Mouse (Mus musculus) liver, embryonic 15.5 days (tissue): ENCODE measurements around the gene Elovl5. TPM values are rescaled to one million over a fixed set of nuclear protein-coding genes. Genes with fewer than 3 reads are reported as not detected.

Experiments used
- ATAC-seq: fragments of 200-750 bp; cut with Nextera tagmentation; 2 replicates; pipeline ENCODE4 v1.8.0; 2017; ENCODE audit warnings: moderate number of reproducible peaks, mild to moderate bottlenecking, moderate library complexity; ENCODE audit not compliant: insufficient read depth
- H3K27ac ChIP-seq: fragments of 300-500 bp; sonication (generic); replicated peaks from 2 replicates; pipeline ENCODE4 v1.5.1; 2015; ENCODE audit warnings: mild to moderate bottlenecking, inconsistent platforms
- H3K27me3 ChIP-seq: fragments of 300-500 bp; sonication (generic); 2 replicates; pipeline ENCODE4 v1.6.1; 2015; ENCODE audit warnings: mild to moderate bottlenecking, inconsistent platforms
- H3K36me3 ChIP-seq: fragments of 300-500 bp; sonication (generic); replicated peaks from 2 replicates; pipeline ENCODE4 v1.6.1; 2015; ENCODE audit warnings: moderate library complexity, mild to moderate bottlenecking, inconsistent platforms
- H3K4me1 ChIP-seq: fragments of 300-500 bp; sonication (generic); replicated peaks from 2 replicates; pipeline ENCODE4 v1.6.1; 2015; ENCODE audit warnings: inconsistent platforms
- H3K4me2 ChIP-seq: fragments of 300-500 bp; sonication (generic); 2 replicates; pipeline ENCODE4 v1.6.1; 2015; ENCODE audit warnings: moderate library complexity, mild to moderate bottlenecking, inconsistent platforms
- H3K4me3 ChIP-seq: fragments of 300-500 bp; sonication (generic); replicated peaks from 2 replicates; pipeline ENCODE4 v1.5.1; 2015; ENCODE audit warnings: mild to moderate bottlenecking, inconsistent platforms
- H3K9ac ChIP-seq: fragments of 300-500 bp; sonication (generic); 2 replicates; pipeline ENCODE4 v1.6.1; 2015; ENCODE audit warnings: moderate library complexity, mild to moderate bottlenecking, inconsistent platforms
- H3K9me3 ChIP-seq: fragments of 300-500 bp; sonication (generic); replicated peaks from 2 replicates; pipeline ENCODE4 v1.6.1; 2016; ENCODE audit warnings: inconsistent platforms
- WGBS: fragments of 180-500 bp; shearing (Covaris S2); methylation state at CpG from one replicate; pipeline ENCODE4 v1.1.7; 2015; ENCODE audit warnings: mixed read lengths; ENCODE audit not compliant: insufficient replicate concordance; 5-methylcytosine and 5-hydroxymethylcytosine counted together
- polyA plus RNA-seq: library from polyadenylated mRNA; unstranded; fragments of >200 nt; fragmentation: Nextera tagmentation; extraction: Ambion mirVana; gene quantifications from 2 replicates; pipeline ENCODE4 v1.2.1, GENCODE M21; 2015

The Elovl5 gene
- polyA plus RNA-seq, 1 experiment from 2014 or later: 17.9 TPM

- no peak overlapping the region for H3K27ac ChIP-seq
- no peak for ATAC-seq
- peaks cover 18% of the 10 kb centered on the region for H3K4me1 ChIP-seq
- H3K9ac ChIP-seq: no peak overlapping the region
- no peaks in the 10 kb centered on the region for H3K27me3 ChIP-seq
- 67% methylated on average over 5 of the region's 5 CpGs for WGBS
- H3K4me3 ChIP-seq: no peak overlapping the region
- no peak overlapping the region for H3K4me2 ChIP-seq
- H3K9me3 ChIP-seq: no peaks in the 10 kb centered on the region
- no peaks in the 10 kb centered on the region for H3K36me3 ChIP-seq
These were observed 12.1 kb downstream of the Elovl5 start for GRCm38 (mm10) chr9:77929296-77929695.

DNA sequence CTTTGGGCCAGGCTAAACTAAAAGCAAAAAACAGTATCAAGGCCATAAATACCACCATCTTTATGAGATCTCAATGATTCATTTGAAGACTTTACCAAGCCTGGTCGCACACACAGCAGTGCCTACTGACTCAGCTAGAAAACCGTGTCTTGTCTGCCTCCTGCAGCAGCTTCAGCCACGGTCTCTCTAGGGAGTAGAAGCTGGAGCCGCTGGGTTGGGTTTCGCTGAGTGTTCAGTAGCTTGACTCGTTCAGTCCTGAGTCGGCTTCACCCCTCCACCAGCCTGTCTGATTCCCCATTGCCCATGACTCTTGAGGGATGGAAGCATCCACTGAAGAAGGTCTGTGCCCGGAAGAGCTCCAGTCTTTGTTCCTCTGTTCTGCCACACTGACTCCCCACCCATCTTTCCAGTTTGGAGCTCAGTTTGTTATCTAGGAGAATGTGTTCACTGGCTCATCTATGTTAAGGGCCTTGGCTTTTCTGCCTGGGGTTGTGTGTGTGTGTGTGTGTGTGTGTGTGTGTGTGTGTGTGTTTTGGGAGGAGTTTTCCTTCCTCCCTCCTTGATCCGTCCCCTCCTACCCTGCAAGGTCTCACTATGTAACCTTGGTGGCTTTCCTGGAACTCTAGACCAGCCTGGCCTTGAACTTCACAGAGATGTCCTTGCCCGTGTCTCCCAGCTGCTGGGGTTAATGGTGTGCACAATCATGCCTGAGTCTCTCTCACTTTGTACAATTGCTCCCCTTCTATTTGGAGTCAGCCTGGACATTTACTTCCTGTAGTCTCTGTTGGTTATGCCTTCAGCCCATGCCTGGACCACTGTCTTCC is 13.1 kb downstream of the Elovl5 start:
- H3K9me3 ChIP-seq: no peaks in the 10 kb centered on the region
- no peak overlapping the region for H3K27ac ChIP-seq
- H3K4me2 ChIP-seq: no peak overlapping the region
- H3K4me3 ChIP-seq: no peak overlapping the region
- no peak overlapping the region for H3K9ac ChIP-seq
- ATAC-seq: no peak
- peaks cover 18% of the 10 kb centered on the region for H3K4me1 ChIP-seq
- no peaks in the 10 kb centered on the region for H3K27me3 ChIP-seq
- 54% methylated on average over 10 of the region's 10 CpGs for WGBS
- no peaks in the 10 kb centered on the region for H3K36me3 ChIP-seq

DNA sequence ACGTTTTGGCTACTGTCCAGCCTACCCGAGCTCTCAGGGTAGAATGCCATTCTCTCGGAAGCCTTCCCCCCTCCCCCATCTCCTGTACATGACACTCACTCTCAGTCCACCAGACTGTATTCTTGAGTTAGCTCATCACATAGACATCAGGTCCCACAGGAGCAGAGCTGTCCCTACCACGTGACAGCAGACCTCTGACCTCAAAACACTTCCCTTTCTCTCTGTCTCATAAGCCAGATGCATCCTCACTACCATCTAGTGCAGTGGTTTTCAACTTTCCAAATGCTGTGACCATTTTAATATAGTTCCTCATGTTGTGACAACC is 13.7 kb downstream of the Elovl5 start:
- H3K36me3 ChIP-seq: no peaks in the 10 kb centered on the region
- no peaks in the 10 kb centered on the region for H3K27me3 ChIP-seq
- no peak overlapping the region for H3K27ac ChIP-seq
- H3K4me1 ChIP-seq: peaks cover 17% of the 10 kb centered on the region
- H3K9me3 ChIP-seq: no peaks in the 10 kb centered on the region
- no peak overlapping the region for H3K4me2 ChIP-seq
- no peak for ATAC-seq
- H3K4me3 ChIP-seq: no peak overlapping the region
- H3K9ac ChIP-seq: no peak overlapping the region
- 38% methylated on average over 4 of the region's 4 CpGs for WGBS

DNA sequence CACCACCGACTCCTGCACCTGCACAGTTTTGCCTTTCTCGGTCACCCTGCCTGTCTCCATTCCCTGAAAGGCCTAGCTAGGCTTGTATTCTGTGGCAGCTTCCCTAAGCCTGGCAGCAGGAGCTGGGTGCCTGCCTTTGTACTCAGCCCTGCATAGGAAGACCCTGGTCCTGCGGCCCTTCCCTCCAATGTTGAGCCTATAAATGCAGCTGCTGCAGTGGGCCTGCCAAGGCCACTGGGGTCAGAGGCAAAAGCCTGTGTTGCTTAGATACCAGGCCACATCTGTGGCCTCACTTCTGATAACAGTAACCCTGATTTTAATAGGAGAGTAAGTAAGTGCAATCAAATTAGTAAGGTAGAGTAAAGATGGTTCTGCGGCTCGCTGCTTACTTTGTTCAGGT is 14.6 kb downstream of the Elovl5 start:
- ATAC-seq: no peak
- H3K27ac ChIP-seq: no peak overlapping the region
- H3K4me1 ChIP-seq: peaks cover 11% of the 10 kb centered on the region
- no peak overlapping the region for H3K4me2 ChIP-seq
- H3K27me3 ChIP-seq: no peaks in the 10 kb centered on the region
- H3K36me3 ChIP-seq: no peaks in the 10 kb centered on the region
- H3K9ac ChIP-seq: no peak overlapping the region
- no peaks in the 10 kb centered on the region for H3K9me3 ChIP-seq
- 76% methylated on average over 5 of the region's 5 CpGs for WGBS
- no peak overlapping the region for H3K4me3 ChIP-seq

DNA sequence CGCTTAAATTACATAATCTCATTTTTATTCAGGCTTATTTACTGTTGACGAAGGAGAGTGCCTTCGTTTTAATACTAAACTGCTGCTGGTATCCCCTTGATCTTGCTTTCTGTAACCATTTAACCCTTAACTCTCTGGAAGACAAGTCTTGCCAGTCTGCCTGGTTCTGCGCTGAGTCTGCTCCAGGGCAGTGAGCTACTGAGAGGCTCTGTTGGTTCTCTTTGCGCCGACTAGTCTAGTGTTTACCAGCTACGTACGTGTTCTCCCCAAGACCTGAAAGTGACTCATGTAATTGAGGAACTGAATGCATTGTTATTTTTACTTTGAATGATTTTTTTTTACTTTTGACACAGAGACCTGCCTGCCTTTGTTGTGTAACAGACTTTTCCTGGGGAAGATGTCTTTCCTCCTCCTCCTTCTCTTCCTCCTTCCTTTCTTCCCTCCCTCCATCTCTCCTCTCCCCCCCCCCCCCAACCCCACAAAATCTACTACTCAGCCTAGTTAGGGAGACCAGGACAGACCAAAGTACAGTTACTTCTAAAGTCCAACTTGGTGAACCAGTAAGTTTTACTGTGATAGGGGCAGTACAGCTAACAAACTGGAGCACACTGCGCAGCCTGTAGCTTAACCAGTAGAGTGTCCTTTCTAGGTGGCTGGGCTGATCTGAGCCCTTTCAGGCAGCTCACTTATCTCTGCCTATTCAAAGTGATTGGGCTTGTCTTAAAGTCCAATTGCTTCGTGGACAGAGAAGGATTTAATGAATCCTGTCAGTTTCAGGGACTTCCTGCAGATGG is 18.9 kb downstream of the Elovl5 start:
- H3K27me3 ChIP-seq: no peaks in the 10 kb centered on the region
- no peak for ATAC-seq
- WGBS: 56% methylated on average over 10 of the region's 10 CpGs

GRCm38 (mm10) chr9:77937875-77938274 is 20.7 kb downstream of the Elovl5 start:
- Histone ChIP-seq H3K9me3 (no peaks in the 10 kb centered on the region), H3K27ac (no peak overlapping the region), H3K4me3 (no peak overlapping the region), H3K4me2 (no peak overlapping the region), H3K36me3 (no peaks in the 10 kb centered on the region), H3K4me1 (peaks cover 19% of the 10 kb centered on the region), H3K9ac (no peak overlapping the region), H3K27me3 (no peaks in the 10 kb centered on the region)
- no peak for ATAC-seq
- WGBS: 69% methylated on average over 11 of the region's 11 CpGs

More for the DNA sequence above, 18.9 kb downstream of the Elovl5 start:
- Histone ChIP-seq H3K9ac (no peak overlapping the region), H3K9me3 (no peaks in the 10 kb centered on the region), H3K4me3 (no peak overlapping the region), H3K4me2 (no peak overlapping the region), H3K27ac (no peak overlapping the region), H3K4me1 (peaks cover 8% of the 10 kb centered on the region; the same call in 1 of the 2 replicates), H3K36me3 (no peaks in the 10 kb centered on the region)

DNA sequence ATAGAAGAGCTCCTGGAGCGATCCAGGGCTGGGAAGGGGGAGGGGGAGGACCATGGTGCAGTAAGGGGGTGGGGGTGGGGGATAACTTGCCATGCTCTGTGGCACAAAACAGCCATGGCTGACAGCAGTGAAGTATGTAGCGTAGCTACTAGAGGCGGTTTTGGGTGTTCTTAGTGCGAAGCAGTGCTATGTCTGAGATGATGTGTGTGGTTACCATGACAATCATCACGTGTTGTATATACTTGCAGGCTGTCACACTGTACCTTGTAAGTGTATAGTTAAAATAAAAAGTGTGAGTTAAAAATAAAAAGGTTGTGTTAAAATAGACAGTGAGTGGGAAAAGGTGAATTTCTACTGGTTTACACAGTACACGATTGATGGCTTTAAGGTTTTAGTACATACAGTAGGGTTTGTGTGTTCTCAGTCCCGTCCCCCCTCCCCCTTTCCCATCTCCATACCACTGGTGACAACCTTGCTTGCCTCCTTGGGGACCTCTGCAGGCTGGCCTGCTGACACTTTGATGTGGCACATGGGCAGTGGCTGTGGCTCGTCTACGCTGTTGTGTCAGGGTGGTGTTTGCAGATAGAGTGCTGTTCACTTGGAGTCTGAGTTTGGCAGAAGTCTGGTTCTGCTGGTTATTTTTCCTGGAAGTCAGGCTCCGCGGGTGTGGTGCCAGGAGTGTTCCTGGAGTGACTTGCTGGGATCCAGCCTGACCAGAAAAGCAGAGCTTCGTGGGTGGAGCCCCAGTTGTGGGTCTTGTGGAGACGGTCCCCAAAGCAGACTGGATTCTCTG is 21.8 kb downstream of the Elovl5 start:
- Histone ChIP-seq H3K27ac (no peak overlapping the region), H3K4me2 (no peak overlapping the region), H3K4me3 (no peak overlapping the region), H3K4me1 (peaks cover 22% of the 10 kb centered on the region), H3K36me3 (no peaks in the 10 kb centered on the region), H3K9me3 (no peaks in the 10 kb centered on the region), H3K27me3 (no peaks in the 10 kb centered on the region), H3K9ac (no peak overlapping the region)
- WGBS: 60% methylated on average over 13 of the region's 13 CpGs
- ATAC-seq: no peak

GRCm38 (mm10) chr9:77939554-77939920 is 22.4 kb downstream of the Elovl5 start:
- Histone ChIP-seq H3K9me3 (no peaks in the 10 kb centered on the region), H3K27me3 (no peaks in the 10 kb centered on the region), H3K9ac (no peak overlapping the region), H3K4me1 (peaks cover 22% of the 10 kb centered on the region), H3K4me2 (no peak overlapping the region), H3K4me3 (no peak overlapping the region), H3K36me3 (no peaks in the 10 kb centered on the region), H3K27ac (no peak overlapping the region)
- 56% methylated on average over 5 of the region's 5 CpGs for WGBS
- no peak for ATAC-seq

DNA sequence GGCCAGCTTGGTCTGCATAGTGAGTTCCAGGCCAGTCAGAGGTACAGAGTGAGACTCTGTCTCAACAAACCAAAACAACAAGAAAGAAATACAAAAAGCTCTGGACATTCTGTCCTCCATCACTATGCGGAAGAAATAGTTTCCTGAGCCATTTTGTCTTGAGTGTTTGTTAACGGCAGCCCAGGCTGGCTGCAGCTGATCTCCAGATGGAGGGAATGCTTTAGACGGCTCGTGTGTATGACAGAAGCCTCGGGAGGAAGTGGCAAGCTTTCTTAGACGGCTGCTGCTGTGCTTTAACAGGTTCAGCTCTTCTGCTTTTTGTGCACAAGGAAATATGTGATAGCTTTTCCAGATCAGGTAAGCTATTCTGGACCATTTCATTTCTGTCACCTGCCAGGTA is 23.9 kb downstream of the Elovl5 start:
- no peaks in the 10 kb centered on the region for H3K9me3 ChIP-seq

DNA sequence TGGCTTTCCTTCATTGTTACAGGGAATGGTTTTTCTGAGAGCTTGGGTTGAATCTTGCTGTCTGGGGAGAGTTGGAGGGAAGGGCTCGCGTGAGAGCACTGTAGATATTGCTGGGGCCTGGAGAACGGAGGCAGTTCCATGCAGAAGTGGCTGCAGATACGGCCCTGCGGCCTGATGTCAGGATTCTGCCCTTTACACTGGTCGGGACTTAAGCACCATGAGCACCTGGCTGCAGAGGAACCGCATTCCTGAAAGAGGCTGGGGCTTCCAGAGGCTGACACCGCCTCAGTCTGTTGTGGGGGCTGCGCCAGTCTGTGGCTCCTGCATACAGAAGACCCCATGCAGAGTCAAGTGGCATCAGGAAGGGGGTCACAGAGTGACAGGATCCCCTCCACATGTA is 24.7 kb downstream of the Elovl5 start:
- H3K27me3 ChIP-seq: no peaks in the 10 kb centered on the region
- no peaks in the 10 kb centered on the region for H3K36me3 ChIP-seq
- no peak overlapping the region for H3K4me3 ChIP-seq
- no peak overlapping the region for H3K27ac ChIP-seq
- ATAC-seq: no peak
- no peak overlapping the region for H3K4me2 ChIP-seq
- 73% methylated on average over 9 of the region's 9 CpGs for whole genome bisulfite sequencing
- H3K4me1 ChIP-seq: peaks cover 22% of the 10 kb centered on the region
- no peaks in the 10 kb centered on the region for H3K9me3 ChIP-seq
- no peak overlapping the region for H3K9ac ChIP-seq

More for the DNA sequence above, 23.9 kb downstream of the Elovl5 start:
- no peak for ATAC-seq
- H3K4me1 ChIP-seq: peaks cover 22% of the 10 kb centered on the region
- no peaks in the 10 kb centered on the region for H3K36me3 ChIP-seq
- no peak overlapping the region for H3K4me2 ChIP-seq
- 31% methylated on average over 6 of the region's 6 CpGs for WGBS
- H3K27me3 ChIP-seq: no peaks in the 10 kb centered on the region
- no peak overlapping the region for H3K27ac ChIP-seq
- H3K4me3 ChIP-seq: no peak overlapping the region
- no peak overlapping the region for H3K9ac ChIP-seq

GRCm38 (mm10) chr9:77942411-77942810 is 25.2 kb downstream of the Elovl5 start:
- Histone ChIP-seq H3K4me1 (peaks cover 22% of the 10 kb centered on the region), H3K4me2 (no peak overlapping the region), H3K9ac (no peak overlapping the region), H3K36me3 (no peaks in the 10 kb centered on the region), H3K4me3 (no peak overlapping the region), H3K27me3 (no peaks in the 10 kb centered on the region), H3K9me3 (no peaks in the 10 kb centered on the region), H3K27ac (no peak overlapping the region)
- 77% methylated on average over 10 of the region's 10 CpGs for WGBS
- no peak for ATAC-seq
